9 mouse cellular contexts compared by ENCODE assay signal in the genomic region with DNA sequence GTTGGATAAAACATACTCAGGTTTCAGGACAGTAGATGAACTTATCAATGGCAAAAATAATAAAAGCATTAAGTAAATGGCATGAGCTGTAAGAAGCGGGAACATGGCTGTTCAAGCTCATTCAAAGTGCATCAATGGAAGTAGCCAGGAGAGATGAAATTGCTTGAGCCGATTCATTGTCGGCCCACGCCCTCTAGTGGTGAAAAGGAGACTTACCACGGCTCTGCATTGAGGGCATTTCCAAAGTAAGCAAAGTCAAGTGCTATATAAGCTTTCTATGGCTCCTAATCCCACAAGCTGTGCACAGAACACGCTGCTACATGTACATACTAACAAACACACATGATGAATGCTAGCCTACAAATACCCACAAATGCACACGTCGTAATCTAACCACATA. TPM values are rescaled to one million over a fixed set of nuclear protein-coding genes. Genes with fewer than 3 reads are reported as not detected.
DNase-seq lines count a peak whose midpoint lies in the region; ATAC-seq and TF ChIP-seq lines count a peak whose summit lies in the region.
"Had no signal": no experiment of that assay in that cellular context is flagged by ENCODE, and none has a peak within 500 bp of the region (broad histone marks: within the 10 kb centered on the region; RNA-seq: fewer than 3 reads in every experiment).

No protein-coding gene starts in this region.

- no peak for TF ChIP-seq POLR2A in MEL (IDR thresholded peaks at IDR 0.05; ENCODE audit: control insufficient read depth in 1 of 2, insufficient read depth in 1 of 2, low read depth in 1 of 2, low read length in 2 of 2, poor library complexity in 1 of 2)

- no peaks in the 10 kb centered on the region for H3K27me3 ChIP-seq in MEL (ENCODE audit: control insufficient read depth in 1 of 2, insufficient read depth in 2 of 2, low read length in 2 of 2)
- H3K27me3 ChIP-seq in forebrain, embryonic 14.5 days (replicated peaks; ENCODE audit: control insufficient read depth, insufficient read depth, low read length) = no peaks in the 10 kb centered on the region
- H3K27me3 ChIP-seq in hindbrain, embryonic 12.5 days = no peaks in the 10 kb centered on the region

- H3K36me3 ChIP-seq in MEL (ENCODE audit: control insufficient read depth in 1 of 2, insufficient read depth in 2 of 2, low read length in 2 of 2) = no peaks in the 10 kb centered on the region
- no peaks in the 10 kb centered on the region for H3K36me3 ChIP-seq in forebrain, embryonic 14.5 days (ENCODE audit: control insufficient read depth, insufficient read depth, low read length)
- no peaks in the 10 kb centered on the region for H3K36me3 ChIP-seq in hindbrain, embryonic 12.5 days

- peak; percentile 78 for DNase-seq in MEL (ENCODE audit: low read depth, low spot score)
- DNase-seq in c-Kit-positive CD71-negative TER-119-negative erythroid progenitor cells, embryonic 14.5 days (ENCODE audit: low read depth) = peak; percentile 57
- DNase-seq in forebrain, embryonic 14.5 days (ENCODE audit: low spot score) = peak; percentile 93
- DNase-seq in layer of hippocampus, postnatal 25 days (ENCODE audit: extremely low spot score in 1 of 2, low spot score in 1 of 2) = peak; percentile 61 to 82
- peak; percentile 89 to 90 for DNase-seq in right cerebral cortex, postnatal 10 days (ENCODE audit: low spot score in 2 of 2)
- DNase-seq in urinary bladder, postnatal 25 days (ENCODE audit: low spot score) = peak; percentile 65

- H3K79me2 ChIP-seq in MEL (ENCODE audit: control insufficient read depth, insufficient read depth, low read length, poor library complexity) = no peaks in the 10 kb centered on the region

- ATAC-seq in forebrain, embryonic 14.5 days = peak; percentile 72; the same call in 1 of the 2 replicates
- ATAC-seq in hindbrain, embryonic 12.5 days (ENCODE audit: low FRiP score) = peak; percentile 66
- ATAC-seq in megakaryocyte-erythroid progenitor cell, adult 5-6 weeks (replicated peaks; ENCODE audit: low FRiP score, low TSS enrichment, poor library complexity, severe bottlenecking) = peak; percentile 87

- peak; percentile 90 for TF ChIP-seq RAD21 in MEL (IDR thresholded peaks at IDR 0.05; ENCODE audit: low read depth, low read length)

- no peaks in the 10 kb centered on the region for H3K9me3 ChIP-seq in MEL (replicated peaks; ENCODE audit: insufficient read depth, low read length)
- no peaks in the 10 kb centered on the region for H3K9me3 ChIP-seq in forebrain, embryonic 14.5 days (replicated peaks; ENCODE audit: control insufficient read depth, low read length)
- H3K9me3 ChIP-seq in hindbrain, embryonic 12.5 days (replicated peaks) = no peaks in the 10 kb centered on the region

- WGBS in forebrain, embryonic 14.5 days = 11% methylated on average over 8 of the region's 8 CpGs
- WGBS in hindbrain, embryonic 12.5 days = 17% methylated on average over 8 of the region's 8 CpGs

- no peak overlapping the region for H3K4me3 ChIP-seq in MEL (ENCODE audit: control insufficient read depth in 1 of 2, insufficient read depth in 1 of 2, low read depth in 2 of 2, low read length in 2 of 2)
- H3K4me3 ChIP-seq in forebrain, embryonic 14.5 days (ENCODE audit: low read depth, low read length) = no peak overlapping the region
- no peak overlapping the region for H3K4me3 ChIP-seq in hindbrain, embryonic 12.5 days

- H3K27ac ChIP-seq in MEL (ENCODE audit: control insufficient read depth, low read depth, low read length) = no peak overlapping the region
- H3K27ac ChIP-seq in forebrain, embryonic 14.5 days (ENCODE audit: low read depth, low read length) = no peak overlapping the region
- H3K27ac ChIP-seq in hindbrain, embryonic 12.5 days = no peak overlapping the region

- TF ChIP-seq CTCF in MEL (IDR thresholded peaks at IDR 0.05 in 2 of 3, conservative IDR thresholded peaks at IDR 0.05 in 1 of 3; ENCODE audit: control insufficient read depth in 1 of 3, insufficient read depth in 1 of 3, low read depth in 2 of 3, low read length in 3 of 3, poor library complexity in 1 of 3, severe bottlenecking in 1 of 3) = peak; percentile 85 to 87 (median 86)

- H3K4me1 ChIP-seq in MEL (ENCODE audit: control insufficient read depth in 1 of 2, insufficient read depth in 2 of 2, low read length in 2 of 2) = no peaks in the 10 kb centered on the region
- no peaks in the 10 kb centered on the region for H3K4me1 ChIP-seq in forebrain, embryonic 14.5 days (ENCODE audit: control insufficient read depth, insufficient read depth, low read length)
- no peaks in the 10 kb centered on the region for H3K4me1 ChIP-seq in hindbrain, embryonic 12.5 days

- no peak for TF ChIP-seq EP300 in MEL (IDR thresholded peaks at IDR 0.05; ENCODE audit: low read depth in 1 of 2, low read length in 2 of 2)

- H3K4me2 ChIP-seq in forebrain, embryonic 14.5 days (ENCODE audit: low read length) = no peak overlapping the region
- H3K4me2 ChIP-seq in hindbrain, embryonic 12.5 days (replicated peaks) = no peak overlapping the region

- no peak overlapping the region for H3K9ac ChIP-seq in MEL (ENCODE audit: control insufficient read depth, low read depth, low read length, poor library complexity, severe bottlenecking)
- H3K9ac ChIP-seq in forebrain, embryonic 14.5 days (ENCODE audit: low read length) = no peak overlapping the region
- H3K9ac ChIP-seq in hindbrain, embryonic 12.5 days = no peak overlapping the region

TF ChIP-seq in MEL, 35 proteins besides CTCF, POLR2A, EP300 and RAD21:
- TF ChIP-seq SIN3A (IDR thresholded peaks at IDR 0.05; ENCODE audit: low read length) (no peak), MXI1 (IDR thresholded peaks at IDR 0.05; ENCODE audit: low read depth, low read length) (no peak), SMC3 (IDR thresholded peaks at IDR 0.05; ENCODE audit: low read depth, low read length) (peak; percentile 84), ZC3H11A (IDR thresholded peaks at IDR 0.05; ENCODE audit: low read depth, low read length) (peak; percentile 79)

RNA-seq across cellular contexts. Expression of a gene that starts 53.6 kb away (rescaled TPM):
- total RNA-seq in MEL (2012; rRNA removed) = not detected in 2 replicates
- polyA plus RNA-seq in MEL (2012; ENCODE audit: insufficient read depth in 1 of 2, insufficient read length in 2 of 2, low read depth in 1 of 2, low replicate concordance in 2 of 2, missing spikeins in 1 of 2) = not detected
- 1.2 and 1.8 TPM in 2 replicates for polyA plus RNA-seq in forebrain, embryonic 14.5 days (2014; fragmentation: Nextera tagmentation; extraction: Ambion mirVana)
- 3.0 and 3.5 TPM in 2 replicates for polyA plus RNA-seq in hindbrain, embryonic 12.5 days (2016; fragmentation: Nextera tagmentation; extraction: Ambion mirVana)
- 100 to 1,000 TPM; 243 to 244 TPM for total RNA-seq in layer of hippocampus, postnatal 25 days (2021)
- total RNA-seq in megakaryocyte-erythroid progenitor cell, adult 5-6 weeks (2014; fragmentation: Nextera tagmentation) = not detected in 2 replicates
- 0.23 TPM in 1 of 2 replicates, not detected in the other for total RNA-seq in megakaryocyte-erythroid progenitor cell, adult 5-6 weeks (2017)
- polyA plus RNA-seq: liver, embryonic 16.5 days had no signal

Comparison
In these comparisons a context has a peak if more than half of its experiments do, and no peak if none do; other contexts are left out.
1. RNA of a gene that starts 53.6 kb away (total RNA-seq): 243 to 244 TPM in layer of hippocampus, postnatal 25 days; 0.23 TPM in megakaryocyte-erythroid progenitor cell, adult 5-6 weeks and not detected in MEL; every median in the first group is over 100 times any median in the second.
2. Peak in every context shown above with its lines, with median percentiles within 50 percentile points of each other: DNase-seq and ATAC-seq.